Mouse (Mus musculus): ENCODE data around the gene Ndufc2.

The Ndufc2 gene

DNA sequence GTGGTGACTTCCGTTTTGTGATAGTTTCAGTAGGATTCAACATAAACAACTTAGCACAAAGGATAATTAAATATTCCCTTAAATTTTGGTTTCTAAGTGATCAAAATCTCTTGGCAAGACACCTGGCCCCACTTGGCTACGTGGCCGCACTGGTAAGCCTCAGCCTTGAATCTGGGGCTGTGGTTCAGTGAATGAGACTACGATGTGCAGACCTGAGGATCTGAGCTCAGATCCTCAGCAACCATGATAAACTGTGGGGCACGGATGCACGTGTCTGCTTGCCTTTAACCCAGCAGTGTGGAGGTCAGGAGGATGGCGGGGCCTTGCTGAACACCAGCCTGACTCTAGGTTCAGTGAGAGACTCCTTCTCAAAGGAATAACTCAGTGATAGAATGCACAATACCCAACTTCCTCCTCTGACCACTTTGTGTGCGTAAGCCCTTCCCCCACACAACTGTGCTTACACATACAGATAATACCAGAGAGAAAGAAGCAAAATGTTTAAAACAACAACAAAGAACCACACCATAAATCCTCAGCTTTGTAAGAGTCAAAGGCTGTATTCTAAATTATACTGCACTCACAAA, 12.1 kb upstream of the Ndufc2 start:
- no peak for DNase-seq

DNA sequence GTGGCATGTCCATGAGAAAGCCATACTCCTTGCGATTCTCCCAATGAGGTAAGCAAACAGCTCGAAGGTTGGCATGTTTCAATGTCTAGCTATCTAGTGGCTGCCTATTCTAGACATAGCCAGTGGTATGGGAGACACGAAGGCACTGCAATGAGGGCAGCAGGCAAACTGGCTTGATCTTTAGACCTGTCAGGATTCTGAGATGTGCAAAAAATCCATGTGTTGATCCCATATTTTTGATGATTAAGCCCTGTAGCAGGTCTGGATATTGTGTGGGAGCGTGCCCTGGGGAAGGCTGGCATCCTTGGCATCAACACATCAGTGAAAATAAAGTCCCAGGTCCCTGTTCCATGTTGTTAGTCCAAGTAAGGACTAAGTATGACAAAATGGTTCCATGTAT, 11.3 kb upstream of the Ndufc2 start:
- no peak for DNase-seq

DNA sequence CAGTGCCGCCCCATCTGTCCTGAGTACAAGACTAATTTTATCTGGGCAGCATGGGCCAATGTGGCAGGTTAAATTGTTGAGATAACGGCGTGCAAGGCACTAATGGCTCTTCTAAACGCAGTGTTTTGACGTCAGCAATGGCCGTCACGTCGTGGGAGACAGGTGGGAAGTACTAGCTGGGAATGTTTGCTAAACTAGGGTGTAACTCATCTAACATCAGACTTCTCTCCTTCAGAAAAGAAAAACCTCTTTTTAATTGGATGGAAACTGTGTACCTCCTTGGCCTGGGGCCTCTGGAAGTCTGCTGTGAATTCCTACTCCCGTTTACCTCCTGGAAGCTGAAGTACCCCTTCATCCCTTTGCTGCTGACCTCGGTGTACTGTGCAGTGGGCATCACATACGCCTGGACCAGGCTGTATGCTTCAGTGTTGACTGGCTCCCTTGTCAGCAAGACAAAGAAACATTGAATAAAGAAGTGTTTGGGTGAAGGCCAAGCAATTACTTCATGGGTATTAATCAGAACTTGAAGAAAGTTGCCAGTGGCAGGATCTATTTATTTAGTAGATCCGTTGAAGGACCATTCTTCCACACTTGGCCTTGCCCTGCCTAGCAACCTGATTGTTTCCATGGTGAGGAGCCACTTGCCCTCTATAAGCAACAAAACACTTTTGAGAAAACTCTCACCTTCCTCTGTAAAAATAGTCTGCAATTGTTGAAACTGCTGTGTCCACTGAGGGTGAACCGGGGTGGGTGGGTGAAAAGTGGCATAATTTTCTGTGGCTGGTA, 8.3 kb upstream of the Ndufc2 start:
- DNase-seq = no peak

DNA sequence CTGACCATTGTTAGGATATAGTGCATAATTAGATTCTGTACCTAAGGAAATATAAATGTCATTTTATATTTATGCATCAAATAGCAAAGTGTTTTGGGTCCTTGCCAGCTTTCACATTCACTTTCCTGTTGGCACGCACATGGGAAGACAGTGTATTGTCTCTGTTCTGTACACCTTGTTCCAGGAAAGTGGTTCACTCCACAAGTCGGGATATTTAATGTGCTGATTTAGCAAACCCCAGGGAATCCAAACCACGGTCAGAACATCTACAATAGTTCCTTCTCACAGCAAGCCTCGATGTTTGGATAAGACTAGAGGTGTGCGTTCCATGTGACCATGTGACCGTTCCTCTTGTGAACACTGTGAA, 7.7 kb upstream of the Ndufc2 start:
- no peak for DNase-seq

DNA sequence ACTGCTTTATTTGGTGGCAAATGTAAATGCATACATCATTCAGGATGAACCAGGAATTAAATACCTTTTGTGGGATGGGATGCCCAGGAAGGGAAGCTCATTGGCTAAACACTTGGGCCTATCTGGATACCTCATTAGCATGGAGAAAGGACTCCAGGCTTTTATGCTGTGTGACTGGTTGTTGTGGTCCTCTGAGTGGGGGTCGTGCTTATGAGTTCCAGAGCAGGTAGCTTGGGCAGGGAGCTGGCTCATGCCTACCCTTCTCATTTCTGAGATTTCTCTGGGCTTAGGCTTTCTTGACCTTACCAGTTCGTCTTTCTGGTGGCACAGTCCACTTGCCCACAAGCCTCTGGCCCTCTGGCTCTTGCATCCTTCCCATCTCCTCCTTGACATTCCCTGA, 5.4 kb upstream of the Ndufc2 start:
- DNase-seq = no peak

DNA sequence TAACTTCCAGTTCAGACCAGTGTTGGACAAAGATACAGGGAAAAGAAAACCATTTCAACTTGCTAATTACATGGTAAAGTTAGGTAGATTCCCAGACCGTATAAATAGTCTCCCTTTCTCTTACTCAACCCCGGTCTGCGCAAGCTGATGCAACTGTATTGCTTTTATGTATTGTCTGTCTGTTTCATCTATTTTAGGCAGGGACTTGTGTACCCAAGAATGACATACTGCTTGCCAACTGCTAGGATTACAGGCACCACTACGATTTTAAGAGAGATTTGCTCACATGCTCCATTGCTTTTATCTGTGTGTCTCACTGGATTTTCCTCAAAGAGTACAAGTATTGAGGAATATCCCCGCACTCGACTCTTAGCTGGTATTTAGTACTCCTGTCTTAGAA, 860 bp upstream of the Ndufc2 start:
- DNase-seq = no peak

DNA sequence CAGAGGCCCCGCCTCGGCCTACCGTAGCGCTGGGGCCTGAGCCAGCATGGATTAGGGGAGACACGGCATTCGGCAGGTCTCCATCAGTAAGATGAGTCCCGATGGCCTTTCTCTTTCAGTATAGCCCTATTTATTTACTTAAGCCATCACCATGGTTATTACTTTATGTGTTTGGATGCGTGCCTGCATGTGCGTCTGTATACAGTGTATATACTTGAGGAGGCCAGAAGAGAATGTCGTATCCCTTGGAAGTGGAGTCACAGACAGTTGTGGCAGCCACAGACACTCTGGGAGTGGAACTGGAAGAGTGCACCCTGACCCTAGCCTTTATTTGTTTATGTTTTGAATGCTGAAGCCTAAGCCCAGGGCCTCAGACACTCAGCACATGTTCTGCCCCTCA, 7.3 kb downstream of the Ndufc2 start:
- no peak for DNase-seq

DNA sequence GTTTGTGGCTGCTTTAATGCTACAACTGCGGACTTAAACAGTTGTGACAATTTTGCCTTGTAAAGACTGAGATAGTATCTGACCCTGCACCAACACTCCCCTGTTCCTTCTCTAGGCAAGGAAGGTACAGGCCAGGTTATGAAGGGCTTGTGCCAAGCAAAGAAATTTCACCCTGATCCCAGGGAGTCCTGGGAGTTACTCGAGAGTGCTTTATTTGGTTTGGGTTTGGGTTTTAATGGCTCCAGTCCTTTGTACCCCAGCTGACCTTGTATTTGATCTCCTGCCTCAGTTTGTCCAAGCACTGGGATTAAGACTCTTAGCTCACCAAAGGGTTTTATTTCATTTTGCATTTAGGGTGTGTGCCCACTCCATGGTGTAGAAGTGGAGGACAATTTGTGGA, 11.3 kb downstream of the Ndufc2 start:
- DNase-seq = no peak

DNA sequence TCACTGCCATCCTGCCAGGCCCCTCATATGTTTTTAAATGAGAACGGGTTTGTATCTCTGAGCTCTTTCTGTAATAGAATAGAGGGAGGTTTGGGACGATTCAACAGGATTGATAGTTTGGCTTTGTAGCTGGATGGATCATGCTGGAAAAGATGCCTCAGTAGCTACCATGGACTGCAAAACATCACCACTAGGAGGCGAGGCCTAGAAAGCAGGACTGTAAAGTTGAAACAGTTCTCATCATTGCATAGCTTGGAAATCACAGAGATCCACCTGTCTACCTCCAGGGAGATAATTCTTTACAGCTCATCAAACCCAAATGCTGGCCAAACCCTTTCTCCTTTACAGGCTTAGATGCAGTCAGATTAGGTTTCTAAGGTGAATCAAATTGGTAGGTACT, 11.8 kb downstream of the Ndufc2 start:
- no peak for DNase-seq

DNA sequence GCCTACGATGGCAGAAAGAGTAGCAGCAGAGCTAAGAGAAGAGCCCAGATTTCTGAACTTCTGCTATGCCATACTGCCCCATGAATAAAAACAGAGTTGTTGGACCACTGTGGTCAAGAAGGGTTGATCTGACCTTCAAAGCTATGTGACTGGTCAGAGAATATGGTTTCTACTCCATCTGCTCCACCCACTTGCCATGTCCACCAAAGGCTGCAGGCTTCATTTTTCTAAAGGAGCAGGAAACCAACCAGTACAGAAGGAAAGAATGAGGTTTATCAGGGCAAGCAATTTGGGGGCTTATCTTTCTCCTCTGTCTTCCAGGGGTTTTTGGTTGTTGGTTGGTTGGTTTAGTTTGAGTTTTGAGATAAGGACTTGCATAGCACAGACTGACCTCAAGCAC, 14.2 kb downstream of the Ndufc2 start:
- DNase-seq = no peak

DNA sequence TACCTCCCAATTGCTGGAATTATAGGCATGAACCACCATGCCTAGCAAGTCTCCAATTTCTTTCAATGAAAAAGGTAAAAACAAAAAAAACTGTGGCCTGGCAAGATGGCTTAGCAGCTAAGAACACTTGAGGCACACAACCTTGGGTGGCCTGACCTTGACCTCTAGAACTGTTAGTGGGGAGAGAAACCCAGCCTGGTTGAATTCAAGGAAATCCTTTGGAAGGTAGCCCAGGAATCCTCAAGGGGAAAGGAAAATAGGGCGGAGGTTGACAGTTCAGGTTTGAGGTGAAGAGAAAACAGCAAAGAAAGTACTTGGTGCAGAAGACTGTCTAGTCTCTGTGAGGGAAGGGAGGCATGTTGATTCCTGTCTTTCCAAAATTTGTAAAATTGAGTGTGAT, 14.6 kb downstream of the Ndufc2 start:
- no peak for DNase-seq

DNA sequence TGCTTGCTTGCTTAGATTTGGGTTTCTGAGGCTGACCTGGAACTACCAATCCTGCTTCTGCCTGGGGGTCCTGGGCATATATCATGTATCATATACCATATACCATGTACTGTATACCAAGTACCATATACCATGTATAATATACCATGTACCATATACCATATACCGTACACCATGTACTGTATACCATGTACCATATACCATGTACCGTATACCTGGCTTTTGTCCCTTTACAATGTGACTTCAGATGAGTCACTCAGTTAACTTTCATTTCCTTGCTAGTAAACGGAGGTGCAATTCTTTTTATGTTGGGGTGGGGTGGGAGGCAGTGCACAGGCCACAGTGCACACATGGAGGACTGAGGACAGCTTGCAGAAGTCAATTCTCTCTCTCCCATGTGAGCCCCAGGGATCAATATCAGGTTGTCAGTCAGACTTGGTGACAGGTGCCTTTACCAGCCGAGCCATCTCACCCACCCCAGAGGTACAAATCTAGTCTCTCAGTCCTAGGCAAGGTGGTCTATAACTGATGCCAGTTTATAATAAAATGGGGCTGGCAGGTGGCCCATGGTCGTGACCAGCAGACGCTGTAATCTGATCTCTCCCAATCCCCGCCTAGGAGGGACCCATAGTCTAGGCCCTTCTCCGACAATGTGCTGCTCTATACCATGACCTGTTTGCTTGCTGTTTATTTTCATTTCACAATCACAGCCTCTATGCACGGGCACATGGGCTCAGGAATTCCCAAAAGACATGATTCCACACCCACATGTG, 15.3 kb downstream of the Ndufc2 start:
- peak; percentile 51 for DNase-seq

DNA sequence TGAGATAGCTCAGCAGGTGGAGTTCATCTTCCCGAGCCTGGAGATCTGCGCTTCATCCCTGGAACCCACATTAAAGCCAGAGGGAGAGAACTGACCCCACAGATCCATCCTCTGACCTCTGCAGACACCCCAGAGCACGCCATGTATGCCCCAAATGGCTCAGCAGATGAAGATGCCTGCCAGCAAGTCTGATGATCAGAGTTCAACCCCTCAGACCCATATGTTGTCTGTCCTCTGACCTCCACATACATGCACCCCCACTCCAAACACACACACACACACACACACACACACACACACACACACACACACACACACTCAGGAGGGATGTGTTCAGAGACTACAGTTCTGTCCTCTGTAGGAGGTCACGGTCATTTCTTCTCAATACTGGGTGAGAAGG, 16.7 kb downstream of the Ndufc2 start:
- DNase-seq = peak; percentile 55

DNA sequence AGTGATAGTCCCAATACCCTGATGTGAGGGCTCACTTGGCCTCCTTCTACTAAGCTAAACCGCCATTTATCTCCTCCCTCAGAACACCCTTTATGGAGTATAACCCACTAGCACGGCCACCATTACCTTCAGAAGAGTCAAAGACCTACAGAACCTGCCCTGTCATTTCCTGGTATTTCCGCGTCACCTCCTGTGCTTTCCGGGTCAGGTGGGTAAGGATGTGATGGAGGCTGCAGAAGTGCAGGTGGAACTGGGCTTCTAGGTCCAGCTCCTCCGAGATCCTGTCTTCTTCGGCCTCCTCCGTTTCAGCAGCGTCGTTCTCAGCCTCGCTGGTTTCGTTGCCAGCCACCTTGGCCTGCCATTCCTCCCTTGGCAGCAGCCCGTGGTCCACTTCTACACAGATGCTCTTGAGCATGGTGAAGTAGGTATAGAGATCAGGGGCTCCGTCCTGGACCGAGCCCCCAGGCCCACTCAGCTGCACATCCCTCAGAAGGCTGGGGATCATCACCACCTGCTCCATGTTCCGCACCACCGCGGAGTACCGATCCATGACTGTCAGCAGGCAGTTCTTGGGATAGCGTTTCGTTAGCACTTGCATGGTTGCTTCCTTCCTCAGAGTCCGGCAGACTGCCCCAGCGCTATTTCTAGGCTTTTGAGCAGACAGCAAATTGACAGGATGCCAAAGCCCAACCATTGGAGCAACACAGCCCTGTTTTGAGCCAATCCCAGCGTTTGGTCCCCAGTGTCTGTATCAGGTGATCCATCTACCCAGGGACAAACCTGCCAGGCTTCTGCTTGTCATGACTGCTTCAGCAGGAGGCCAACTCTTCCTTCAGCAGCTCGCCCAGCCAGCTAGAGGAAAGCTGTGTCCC, 17.3 kb downstream of the Ndufc2 start, which contains the start of gene Thrsp:
Thrsp (minus strand) TSS at position 825 of the 872 bp plus-strand sequence.
- peak; percentile 98 for DNase-seq

DNA sequence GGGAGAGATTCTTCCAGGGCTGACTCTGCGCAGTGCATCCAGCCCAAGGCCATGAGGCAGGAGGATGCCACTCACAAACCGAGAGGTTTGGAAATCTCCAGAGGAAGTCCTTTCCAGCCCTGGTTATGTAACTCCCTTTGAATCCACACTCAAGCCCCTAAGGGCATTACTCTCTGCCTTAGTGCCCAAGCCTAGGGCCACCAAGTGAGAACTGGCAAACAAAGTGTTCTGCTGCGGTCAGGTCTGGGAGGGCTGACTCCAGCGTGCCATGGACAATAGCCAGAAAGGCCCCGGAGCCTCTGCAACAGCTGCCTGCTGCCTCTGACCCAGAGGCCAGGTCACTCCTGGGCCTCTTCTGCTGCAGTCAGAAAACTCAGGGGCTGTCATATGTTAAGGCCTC, 18.9 kb downstream of the Ndufc2 start:
- peak; percentile 69 for DNase-seq

DNA sequence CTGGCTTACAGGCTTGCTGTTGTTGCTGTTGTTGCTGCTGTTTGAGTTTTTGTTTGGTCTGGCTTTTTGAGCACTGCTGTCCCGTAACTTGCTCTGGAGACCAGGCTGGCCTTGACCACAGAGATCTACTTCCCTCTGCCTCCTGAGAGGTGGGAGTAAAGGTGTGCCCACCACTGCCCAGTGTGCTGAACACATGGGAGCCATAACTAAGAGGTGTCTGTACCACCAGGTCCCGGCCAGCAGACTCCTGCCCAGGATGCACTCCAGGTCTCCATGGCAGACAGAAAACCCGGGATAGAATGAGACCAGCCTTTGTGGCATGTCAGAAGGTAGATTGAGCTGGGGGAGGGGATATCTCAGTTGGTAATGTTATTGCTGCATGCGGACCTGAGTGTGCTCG, 19.4 kb downstream of the Ndufc2 start:
- DNase-seq = peak; percentile 52

DNA sequence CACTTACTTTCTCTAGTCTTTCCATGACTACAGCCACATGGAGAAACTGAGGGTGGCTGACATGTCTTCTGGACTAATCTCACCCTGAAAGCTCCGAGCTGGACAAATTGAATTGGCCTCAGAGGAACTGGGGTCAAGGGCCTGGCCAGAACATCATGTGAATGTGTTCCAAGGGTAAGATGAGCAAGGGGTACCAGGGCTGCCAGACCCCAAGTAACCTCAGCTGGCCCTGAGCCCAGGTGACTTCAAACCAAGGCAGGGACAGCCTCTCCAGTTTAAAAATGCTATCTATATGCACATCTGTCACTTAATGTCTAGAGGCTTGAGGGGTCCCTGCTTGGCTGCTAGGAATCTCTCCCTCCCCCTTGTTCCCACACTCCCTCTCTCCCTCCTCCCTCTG, 20.6 kb downstream of the Ndufc2 start:
- peak; percentile 51 for DNase-seq

DNA sequence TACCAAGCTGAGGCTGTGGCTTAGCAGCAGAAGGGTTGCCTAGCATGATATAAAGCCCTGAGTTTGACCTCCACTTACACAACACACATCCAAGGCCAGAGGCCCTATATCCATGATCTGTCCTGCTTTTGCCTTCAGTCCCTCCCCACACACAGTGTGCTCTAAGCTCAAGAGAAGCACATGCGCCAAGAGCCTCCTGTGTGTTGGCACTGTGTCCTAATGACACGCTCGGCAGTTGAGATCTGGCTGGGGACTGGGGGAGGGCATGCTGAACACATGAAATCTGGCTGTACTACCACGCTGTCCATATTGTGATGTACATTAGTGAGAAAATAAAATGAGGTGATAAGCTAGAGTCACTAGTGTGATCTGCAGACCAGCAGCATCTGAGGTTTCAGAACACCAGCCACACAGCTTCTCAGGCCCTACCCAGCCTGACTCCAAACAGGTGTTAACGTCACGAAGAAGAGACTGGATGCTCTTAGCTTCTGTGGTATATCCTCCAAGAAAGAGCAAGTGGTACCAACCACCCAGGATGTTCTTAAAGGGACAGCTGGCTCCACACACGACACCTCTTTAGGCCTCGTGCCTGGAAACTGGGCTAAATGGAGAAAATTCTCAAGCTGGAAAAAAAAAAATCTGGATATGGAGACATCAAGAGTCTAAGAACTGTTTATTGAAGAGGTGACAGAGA, 21.3 kb downstream of the Ndufc2 start:
- DNase-seq = peak; percentile 83

DNA sequence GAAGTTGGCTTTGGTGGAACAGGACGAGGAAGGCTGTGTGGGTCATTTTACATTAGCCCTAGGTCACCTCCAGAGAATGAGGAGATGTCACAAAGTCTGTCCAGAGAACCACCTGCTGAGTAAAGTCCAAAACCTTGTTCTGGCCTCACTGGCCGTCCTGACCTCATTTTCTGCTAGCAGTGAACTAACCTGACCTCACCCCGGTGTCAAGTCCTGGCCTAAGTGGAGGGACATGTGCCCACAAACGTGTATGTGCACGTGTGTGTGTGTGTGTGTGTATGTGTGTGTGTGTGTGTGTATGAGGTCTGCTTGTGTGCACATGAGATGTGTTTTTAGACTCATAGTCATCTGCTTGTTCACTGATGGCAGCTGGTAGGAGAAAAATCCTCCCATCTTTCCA, 24.0 kb downstream of the Ndufc2 start:
- DNase-seq = peak; percentile 23

DNA sequence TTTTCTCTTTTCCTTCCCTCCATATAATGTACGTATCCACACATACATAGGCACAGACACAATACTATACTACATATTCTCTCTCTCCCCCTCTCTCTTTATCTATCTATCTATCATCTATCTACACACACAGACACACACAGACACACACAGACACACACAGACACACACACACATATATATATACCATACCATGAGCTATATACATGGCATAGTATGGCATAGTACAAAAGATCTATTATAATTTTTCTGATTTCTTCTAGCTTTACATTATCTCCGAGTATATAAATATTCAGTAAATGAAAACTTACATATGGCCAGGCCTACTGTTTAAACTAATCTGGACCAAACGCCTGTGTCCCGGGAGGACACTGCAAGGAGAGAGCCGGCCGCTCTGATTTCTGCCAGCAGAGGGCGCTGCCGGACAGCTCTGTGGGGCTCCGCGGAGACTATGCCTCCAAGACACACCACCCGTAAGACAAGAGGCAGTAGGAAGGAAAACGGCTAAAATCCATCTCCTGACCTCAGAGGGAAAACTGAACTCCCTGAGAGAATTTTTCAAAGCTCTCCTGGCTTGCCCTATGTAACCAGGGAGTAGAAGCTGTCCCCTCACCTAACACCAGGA, 24.9 kb downstream of the Ndufc2 start:
- peak; percentile 86 for DNase-seq

DNA sequence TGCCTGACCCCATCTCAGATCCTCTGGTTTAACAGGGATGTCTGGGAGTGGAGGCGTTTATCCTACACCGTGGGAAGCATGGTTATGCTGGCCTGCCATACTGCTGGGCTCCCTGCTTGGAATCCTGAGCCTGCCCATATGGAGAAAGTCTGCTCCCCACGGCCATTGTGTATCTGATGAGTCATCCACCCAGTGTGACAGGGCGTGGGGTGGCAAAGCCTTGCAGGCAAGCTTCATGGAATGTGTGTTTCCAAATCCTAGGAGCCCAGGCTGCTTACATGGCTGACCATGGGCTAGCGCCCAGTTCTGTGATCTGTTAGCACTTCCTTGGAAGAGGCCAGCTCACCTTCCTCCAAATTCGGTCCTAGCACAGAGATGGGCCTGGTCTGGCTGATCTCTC, 26.8 kb downstream of the Ndufc2 start:
- DNase-seq = peak; percentile 66

DNA sequence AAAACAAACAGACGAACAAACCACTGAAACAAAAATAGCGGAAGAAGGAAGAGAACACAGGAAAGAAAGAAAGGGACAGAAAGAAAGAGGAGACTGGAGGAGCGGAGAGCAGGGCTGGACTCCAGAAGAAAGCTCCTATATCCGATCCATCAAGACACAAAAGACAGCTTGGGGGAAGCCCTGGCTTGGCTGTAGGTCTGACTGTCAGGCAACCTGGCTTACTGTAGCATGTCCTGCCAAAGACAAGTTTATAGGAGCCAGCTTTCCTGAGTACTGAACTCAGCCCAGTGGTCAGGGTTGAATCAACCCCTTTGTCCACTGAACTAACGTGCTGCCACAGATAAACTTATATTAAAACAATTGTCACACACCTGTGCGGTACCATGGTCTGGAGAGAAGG, 27.5 kb downstream of the Ndufc2 start:
- DNase-seq = no peak
